Mouse (Mus musculus): ENCODE results near the gene Ccdc65. TPM values are rescaled to one million over a fixed set of nuclear protein-coding genes. Genes with fewer than 3 reads are reported as not detected.
A peak's percentile ranks its signal among the peaks of the same experiment; 100 is the strongest.

The Ccdc65 gene
- polyA plus RNA-seq, 1 experiment from 2014 or later = 1.7 TPM

DNA sequence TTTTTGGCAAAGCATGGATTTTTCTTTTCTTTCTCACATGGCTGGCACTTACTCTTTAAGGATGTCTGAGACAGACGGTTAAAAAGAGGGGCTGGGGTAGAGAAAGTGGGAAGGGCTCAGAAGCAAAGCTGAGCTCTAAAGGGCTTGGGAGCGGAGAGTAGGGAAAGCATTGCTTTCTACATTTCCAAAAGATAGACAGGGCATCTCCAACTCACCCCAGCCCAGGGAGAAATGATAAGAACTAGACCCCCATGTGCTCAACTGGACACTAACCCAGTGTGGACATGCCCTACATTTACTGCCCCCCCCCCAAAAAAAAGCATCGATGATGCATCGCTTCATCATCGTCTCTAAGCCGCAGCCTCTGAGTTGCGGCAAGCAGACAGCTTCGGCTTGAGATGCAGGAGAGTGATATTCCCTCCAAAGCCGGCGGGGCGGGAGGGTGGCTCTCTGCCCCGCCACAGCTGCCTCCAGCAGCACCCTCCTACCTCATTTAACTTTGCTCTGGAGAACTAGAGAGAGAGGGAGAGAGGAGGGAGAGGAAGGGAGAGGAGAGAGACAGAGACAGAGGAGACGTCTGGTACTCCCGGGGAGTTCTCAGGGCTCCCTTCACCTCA lies 32.3 kb upstream of the Ccdc65 start:
- peak overlapping the region; percentile 17; the same call in 1 of the 2 replicates for H3K4me3 ChIP-seq (replicated peaks; ENCODE audit: low read length)
- ATAC-seq (ENCODE audit: insufficient read depth, low FRiP score) = no peak
- H3K36me3 ChIP-seq (ENCODE audit: control insufficient read depth, insufficient read depth, low read length) = no peaks in the 10 kb centered on the region
- H3K4me1 ChIP-seq (ENCODE audit: control insufficient read depth, insufficient read depth, low read length) = peaks cover 12% of the 10 kb centered on the region
- peak overlapping the region; percentile 83; the same call in 1 of the 2 replicates for H3K4me2 ChIP-seq (ENCODE audit: low read depth, low read length)
- H3K9me3 ChIP-seq (replicated peaks; ENCODE audit: control insufficient read depth, low read length) = no peaks in the 10 kb centered on the region
- peak overlapping the region; percentile 43; the same call in 1 of the 2 replicates for H3K9ac ChIP-seq (ENCODE audit: low read length)
- H3K27ac ChIP-seq (ENCODE audit: low read length) = no peak overlapping the region
- H3K27me3 ChIP-seq (ENCODE audit: control insufficient read depth, insufficient read depth, low read length) = peaks cover 37% of the 10 kb centered on the region
- 7% methylated on average over 14 of the region's 14 CpGs for WGBS

DNA sequence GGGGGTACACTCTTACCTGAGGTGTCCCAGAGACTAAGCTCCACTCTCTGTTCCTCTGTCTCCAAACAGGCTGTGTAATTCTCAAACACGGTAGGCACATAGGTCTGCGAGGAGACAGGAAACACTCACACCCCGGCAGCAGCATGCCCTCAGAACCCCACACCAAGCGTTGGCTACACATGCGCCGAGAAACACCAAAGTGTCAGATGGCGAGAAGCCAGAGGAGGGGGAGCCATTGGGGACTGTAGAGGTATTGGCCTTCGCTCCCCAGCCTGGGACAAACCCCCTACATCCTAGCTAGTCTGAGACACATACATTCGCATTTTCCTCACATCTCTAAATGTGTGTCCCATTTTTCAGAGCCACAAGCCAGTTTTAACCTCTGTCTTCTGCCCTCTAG lies 31.5 kb upstream of the Ccdc65 start:
- H3K4me2 ChIP-seq (ENCODE audit: low read depth, low read length) = peak overlapping the region; percentile 83
- no peak overlapping the region for H3K27ac ChIP-seq (ENCODE audit: low read length)
- H3K4me1 ChIP-seq (ENCODE audit: control insufficient read depth, insufficient read depth, low read length) = peaks cover 12% of the 10 kb centered on the region
- no peak for ATAC-seq (ENCODE audit: insufficient read depth, low FRiP score)
- peaks cover 37% of the 10 kb centered on the region for H3K27me3 ChIP-seq (ENCODE audit: control insufficient read depth, insufficient read depth, low read length)
- no peaks in the 10 kb centered on the region for H3K36me3 ChIP-seq (ENCODE audit: control insufficient read depth, insufficient read depth, low read length)
- 4% methylated on average over 9 of the region's 9 CpGs for WGBS
- peak overlapping the region; percentile 41 for H3K4me3 ChIP-seq (replicated peaks; ENCODE audit: low read length)
- H3K9me3 ChIP-seq (replicated peaks; ENCODE audit: control insufficient read depth, low read length) = no peaks in the 10 kb centered on the region
- no peak overlapping the region for H3K9ac ChIP-seq (ENCODE audit: low read length)

DNA sequence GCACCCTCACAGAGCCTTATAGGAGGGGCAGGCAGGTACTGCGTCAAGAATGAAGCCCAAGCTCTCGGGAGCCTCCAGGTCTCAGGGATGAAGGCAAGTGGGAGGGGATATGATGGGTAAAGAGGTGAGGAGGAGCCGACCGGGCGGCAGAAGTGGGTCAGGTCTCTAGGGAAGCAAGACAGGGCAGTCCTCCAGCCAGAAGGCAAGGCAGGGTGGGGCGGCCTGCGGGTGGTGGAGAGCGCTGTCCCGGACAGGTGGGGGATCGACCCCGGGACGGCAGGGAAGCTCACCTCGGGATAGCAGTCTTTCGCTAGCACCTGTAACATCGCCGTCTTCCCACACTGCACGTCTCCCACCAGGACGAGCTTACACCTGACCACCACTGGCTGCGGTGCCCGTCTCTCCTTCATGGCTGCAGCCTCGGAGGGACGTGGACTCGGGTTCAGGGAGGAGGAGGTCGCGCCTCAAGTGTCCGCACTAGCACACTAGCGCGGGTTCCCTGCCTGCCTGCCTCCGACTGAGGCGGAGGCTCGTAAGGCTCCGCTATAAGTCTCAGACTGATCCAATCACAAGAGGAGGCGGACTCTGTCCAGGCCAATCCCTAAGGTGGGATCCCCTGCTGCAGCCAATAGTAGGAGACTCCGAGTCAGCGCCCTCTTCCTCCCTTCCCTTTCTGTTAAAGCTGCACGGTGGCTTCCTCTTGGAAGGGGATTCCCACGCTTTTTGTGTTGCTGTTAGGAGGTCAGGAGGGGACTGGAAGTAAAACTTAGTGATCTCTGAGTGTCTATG lies 30.9 kb upstream of the Ccdc65 start, which contains the start of gene Rnd1:
Rnd1 (minus strand) TSS at position 522 of the 789 bp plus-strand sequence.
- peak within 1 kb of the TSS; percentile 19 for H3K9ac ChIP-seq (ENCODE audit: low read length)

DNA sequence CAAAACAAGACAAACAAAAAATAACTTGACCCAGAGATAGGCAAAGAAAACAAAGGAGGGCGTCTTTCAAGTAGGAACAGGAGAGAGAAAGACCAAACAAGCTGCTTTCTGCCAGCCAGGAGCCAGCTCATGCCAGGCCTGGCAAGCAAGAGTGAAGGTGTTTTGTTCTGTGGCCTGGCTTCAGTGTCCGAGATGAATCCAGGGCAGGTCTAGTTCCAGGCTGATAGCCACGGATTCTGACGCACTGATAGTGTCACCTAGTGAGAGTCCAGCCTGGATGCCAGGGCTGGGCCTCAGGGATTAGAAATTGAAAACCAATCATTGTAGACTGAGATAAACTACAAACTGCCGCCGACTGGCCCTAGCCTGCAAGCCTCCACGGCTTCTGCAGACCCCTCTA lies 30.0 kb upstream of the Ccdc65 start:
- 59% methylated on average over 7 of the region's 7 CpGs for WGBS
- Histone ChIP-seq H3K9ac (ENCODE audit: low read length) (no peak overlapping the region), H3K27me3 (ENCODE audit: control insufficient read depth, insufficient read depth, low read length) (peaks cover 37% of the 10 kb centered on the region), H3K9me3 (replicated peaks; ENCODE audit: control insufficient read depth, low read length) (no peaks in the 10 kb centered on the region), H3K36me3 (ENCODE audit: control insufficient read depth, insufficient read depth, low read length) (no peaks in the 10 kb centered on the region), H3K4me1 (ENCODE audit: control insufficient read depth, insufficient read depth, low read length) (peaks cover 12% of the 10 kb centered on the region), H3K4me3 (replicated peaks; ENCODE audit: low read length) (no peak overlapping the region), H3K4me2 (ENCODE audit: low read depth, low read length) (no peak overlapping the region), H3K27ac (ENCODE audit: low read length) (no peak overlapping the region)
- no peak for ATAC-seq (ENCODE audit: insufficient read depth, low FRiP score)

More for the DNA sequence above, 30.9 kb upstream of the Ccdc65 start, which contains the start of gene Rnd1:
- Histone ChIP-seq H3K27me3 (ENCODE audit: control insufficient read depth, insufficient read depth, low read length) (peaks cover 37% of the 10 kb centered on the region), H3K9me3 (replicated peaks; ENCODE audit: control insufficient read depth, low read length) (no peaks in the 10 kb centered on the region), H3K4me3 (replicated peaks; ENCODE audit: low read length) (peak within 1 kb of the TSS; percentile 41), H3K4me2 (ENCODE audit: low read depth, low read length) (peak within 1 kb of the TSS; percentile 83), H3K4me1 (ENCODE audit: control insufficient read depth, insufficient read depth, low read length) (peaks cover 12% of the 10 kb centered on the region), H3K27ac (ENCODE audit: low read length) (no peak within 1 kb of the TSS), H3K36me3 (ENCODE audit: control insufficient read depth, insufficient read depth, low read length) (no peaks in the 10 kb centered on the region)
- WGBS = under 1% methylated on average over 35 of the region's 37 CpGs
- ATAC-seq (ENCODE audit: insufficient read depth, low FRiP score) = peak; percentile 98

DNA sequence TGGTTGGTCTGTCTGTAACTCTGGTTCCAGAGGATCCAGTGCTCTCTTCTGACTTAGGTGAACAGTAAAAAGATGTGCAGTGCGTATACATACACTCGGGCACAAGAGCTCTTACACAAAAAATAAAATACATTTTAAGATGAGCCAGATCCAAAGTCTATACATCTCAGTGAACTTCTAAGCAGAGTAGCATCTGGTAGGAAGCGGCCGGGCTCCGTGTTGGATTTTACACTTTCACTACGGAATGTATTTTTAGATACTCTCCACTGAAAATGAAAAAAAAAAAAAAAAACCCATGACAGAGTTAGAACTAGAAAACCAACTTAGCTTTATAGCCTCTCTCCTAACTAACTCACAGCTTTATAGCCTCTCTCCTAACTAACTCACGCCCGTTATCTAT lies 27.3 kb upstream of the Ccdc65 start:
- Histone ChIP-seq H3K36me3 (ENCODE audit: control insufficient read depth, insufficient read depth, low read length) (no peaks in the 10 kb centered on the region), H3K27ac (ENCODE audit: low read length) (no peak overlapping the region), H3K9me3 (replicated peaks; ENCODE audit: control insufficient read depth, low read length) (no peaks in the 10 kb centered on the region), H3K9ac (ENCODE audit: low read length) (no peak overlapping the region), H3K4me1 (ENCODE audit: control insufficient read depth, insufficient read depth, low read length) (peaks cover 12% of the 10 kb centered on the region), H3K27me3 (ENCODE audit: control insufficient read depth, insufficient read depth, low read length) (peaks cover 19% of the 10 kb centered on the region), H3K4me2 (ENCODE audit: low read depth, low read length) (no peak overlapping the region), H3K4me3 (replicated peaks; ENCODE audit: low read length) (no peak overlapping the region)
- ATAC-seq (ENCODE audit: insufficient read depth, low FRiP score) = no peak
- 81% methylated on average over 8 of the region's 8 CpGs for WGBS

DNA sequence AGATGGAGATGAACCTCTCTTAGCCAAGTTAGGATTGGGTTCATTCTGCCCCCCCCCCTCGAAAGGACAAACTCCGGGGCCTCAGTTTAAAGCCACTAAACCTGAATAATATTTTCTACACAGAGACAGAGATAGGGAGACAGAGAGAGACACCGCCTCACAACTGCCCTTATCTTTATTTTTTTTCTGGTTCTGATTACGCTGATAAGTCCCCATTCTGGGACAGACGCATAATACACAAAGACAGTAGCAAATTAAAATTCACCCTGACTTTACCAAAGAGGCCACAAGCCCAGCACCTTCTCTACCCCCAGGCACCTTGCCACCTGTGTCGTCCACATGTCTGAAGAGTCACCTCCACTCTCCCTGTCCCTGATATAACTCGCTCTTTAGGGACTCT lies 26.4 kb upstream of the Ccdc65 start:
- Histone ChIP-seq H3K9me3 (replicated peaks; ENCODE audit: control insufficient read depth, low read length) (no peaks in the 10 kb centered on the region), H3K9ac (ENCODE audit: low read length) (no peak overlapping the region), H3K27ac (ENCODE audit: low read length) (no peak overlapping the region), H3K36me3 (ENCODE audit: control insufficient read depth, insufficient read depth, low read length) (no peaks in the 10 kb centered on the region), H3K27me3 (ENCODE audit: control insufficient read depth, insufficient read depth, low read length) (peaks cover 11% of the 10 kb centered on the region), H3K4me1 (ENCODE audit: control insufficient read depth, insufficient read depth, low read length) (peaks cover 4% of the 10 kb centered on the region; the same call in 1 of the 2 replicates), H3K4me3 (replicated peaks; ENCODE audit: low read length) (no peak overlapping the region), H3K4me2 (ENCODE audit: low read depth, low read length) (no peak overlapping the region)
- WGBS = 74% methylated on average over 7 of the region's 7 CpGs
- ATAC-seq (ENCODE audit: insufficient read depth, low FRiP score) = no peak

DNA sequence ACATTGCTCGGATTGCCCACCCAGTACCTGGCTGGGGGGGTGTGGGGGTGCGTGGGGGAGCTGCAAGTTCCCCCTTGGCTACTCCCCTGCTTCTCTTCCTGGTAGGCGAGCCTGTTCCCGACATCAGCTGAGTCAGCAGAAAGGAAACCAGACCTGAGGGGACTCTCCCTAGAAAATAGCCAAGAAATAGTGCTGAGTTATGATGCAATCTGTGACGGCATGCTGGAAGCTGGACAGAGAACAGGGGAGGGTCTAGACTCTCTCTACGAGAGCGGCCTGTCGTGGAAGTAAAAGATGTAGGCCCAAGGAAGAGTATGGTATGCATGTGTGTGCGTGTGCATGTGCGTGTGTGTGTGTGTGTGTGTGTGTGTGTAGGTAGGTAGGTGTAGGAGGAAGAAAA lies 24.8 kb upstream of the Ccdc65 start:
- no peak for ATAC-seq (ENCODE audit: insufficient read depth, low FRiP score)
- 52% methylated on average over 10 of the region's 10 CpGs for WGBS

DNA sequence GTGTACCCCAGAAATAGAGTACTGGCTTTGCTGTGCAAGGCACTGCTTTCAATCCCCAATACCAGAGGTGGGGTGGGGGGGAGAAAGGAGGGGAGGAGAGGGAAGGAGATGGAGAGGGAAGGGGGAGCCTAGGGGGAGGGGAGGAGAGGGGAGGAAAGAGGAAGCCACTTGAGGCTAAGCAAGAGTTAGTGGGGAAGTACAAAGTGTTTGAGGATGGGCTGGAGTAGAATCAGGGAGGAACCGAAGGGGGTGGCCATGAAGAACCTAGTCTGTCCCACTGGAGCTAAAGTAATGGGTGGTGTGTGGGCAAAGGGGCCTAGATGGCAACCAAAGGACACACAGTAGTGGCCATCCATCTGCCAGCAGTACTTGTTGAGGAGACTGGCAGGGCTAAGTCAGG lies 24.3 kb upstream of the Ccdc65 start:
- Histone ChIP-seq H3K9ac (ENCODE audit: low read length) (no peak overlapping the region), H3K4me2 (ENCODE audit: low read depth, low read length) (no peak overlapping the region), H3K27ac (ENCODE audit: low read length) (no peak overlapping the region), H3K4me1 (ENCODE audit: control insufficient read depth, insufficient read depth, low read length) (no peaks in the 10 kb centered on the region), H3K9me3 (replicated peaks; ENCODE audit: control insufficient read depth, low read length) (no peaks in the 10 kb centered on the region), H3K4me3 (replicated peaks; ENCODE audit: low read length) (no peak overlapping the region), H3K27me3 (ENCODE audit: control insufficient read depth, insufficient read depth, low read length) (no peaks in the 10 kb centered on the region), H3K36me3 (ENCODE audit: control insufficient read depth, insufficient read depth, low read length) (no peaks in the 10 kb centered on the region)
- ATAC-seq (ENCODE audit: insufficient read depth, low FRiP score) = no peak
- 78% methylated on average over 1 of the region's 1 CpGs for WGBS

More for the DNA sequence above, 24.8 kb upstream of the Ccdc65 start:
- H3K9ac ChIP-seq (ENCODE audit: low read length) = no peak overlapping the region
- no peak overlapping the region for H3K4me3 ChIP-seq (replicated peaks; ENCODE audit: low read length)
- H3K27me3 ChIP-seq (ENCODE audit: control insufficient read depth, insufficient read depth, low read length) = no peaks in the 10 kb centered on the region
- H3K9me3 ChIP-seq (replicated peaks; ENCODE audit: control insufficient read depth, low read length) = no peaks in the 10 kb centered on the region
- no peak overlapping the region for H3K4me2 ChIP-seq (ENCODE audit: low read depth, low read length)
- no peaks in the 10 kb centered on the region for H3K36me3 ChIP-seq (ENCODE audit: control insufficient read depth, insufficient read depth, low read length)
- no peak overlapping the region for H3K27ac ChIP-seq (ENCODE audit: low read length)
- no peaks in the 10 kb centered on the region for H3K4me1 ChIP-seq (ENCODE audit: control insufficient read depth, insufficient read depth, low read length)

DNA sequence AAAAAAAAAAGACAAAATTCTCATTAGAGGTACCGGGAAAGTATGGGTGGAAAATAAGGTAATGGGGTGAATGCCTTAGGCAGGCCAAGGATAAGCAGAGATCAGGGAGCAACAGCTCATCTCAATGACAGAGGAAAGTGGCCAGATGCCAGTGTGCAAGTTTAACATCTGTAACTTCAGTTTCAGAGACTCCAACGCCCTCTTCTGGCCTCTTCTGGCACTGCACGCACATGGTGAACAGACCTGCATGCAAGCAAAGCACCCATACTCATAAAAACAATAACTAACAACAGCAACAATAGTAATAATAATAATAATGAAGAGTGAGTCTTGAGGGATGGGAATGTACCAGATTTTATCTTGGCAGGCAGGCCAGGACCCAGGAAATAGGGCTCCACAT lies 22.1 kb upstream of the Ccdc65 start:
- Histone ChIP-seq H3K4me2 (ENCODE audit: low read depth, low read length) (no peak overlapping the region), H3K36me3 (ENCODE audit: control insufficient read depth, insufficient read depth, low read length) (no peaks in the 10 kb centered on the region), H3K9ac (ENCODE audit: low read length) (no peak overlapping the region), H3K4me1 (ENCODE audit: control insufficient read depth, insufficient read depth, low read length) (no peaks in the 10 kb centered on the region), H3K27me3 (ENCODE audit: control insufficient read depth, insufficient read depth, low read length) (no peaks in the 10 kb centered on the region), H3K9me3 (replicated peaks; ENCODE audit: control insufficient read depth, low read length) (no peaks in the 10 kb centered on the region), H3K4me3 (replicated peaks; ENCODE audit: low read length) (no peak overlapping the region), H3K27ac (ENCODE audit: low read length) (no peak overlapping the region)
- ATAC-seq (ENCODE audit: insufficient read depth, low FRiP score) = no peak
- 65% methylated on average over 3 of the region's 3 CpGs for WGBS
